Mouse (Mus musculus): ENCODE results near the gene Fndc10. TPM values are rescaled to one million over a fixed set of nuclear protein-coding genes. Genes with fewer than 3 reads are reported as not detected.

The Fndc10 gene
- total and polyA plus RNA-seq, 2 experiments from 2014 or later = 24.3 to 46.4 TPM

DNA sequence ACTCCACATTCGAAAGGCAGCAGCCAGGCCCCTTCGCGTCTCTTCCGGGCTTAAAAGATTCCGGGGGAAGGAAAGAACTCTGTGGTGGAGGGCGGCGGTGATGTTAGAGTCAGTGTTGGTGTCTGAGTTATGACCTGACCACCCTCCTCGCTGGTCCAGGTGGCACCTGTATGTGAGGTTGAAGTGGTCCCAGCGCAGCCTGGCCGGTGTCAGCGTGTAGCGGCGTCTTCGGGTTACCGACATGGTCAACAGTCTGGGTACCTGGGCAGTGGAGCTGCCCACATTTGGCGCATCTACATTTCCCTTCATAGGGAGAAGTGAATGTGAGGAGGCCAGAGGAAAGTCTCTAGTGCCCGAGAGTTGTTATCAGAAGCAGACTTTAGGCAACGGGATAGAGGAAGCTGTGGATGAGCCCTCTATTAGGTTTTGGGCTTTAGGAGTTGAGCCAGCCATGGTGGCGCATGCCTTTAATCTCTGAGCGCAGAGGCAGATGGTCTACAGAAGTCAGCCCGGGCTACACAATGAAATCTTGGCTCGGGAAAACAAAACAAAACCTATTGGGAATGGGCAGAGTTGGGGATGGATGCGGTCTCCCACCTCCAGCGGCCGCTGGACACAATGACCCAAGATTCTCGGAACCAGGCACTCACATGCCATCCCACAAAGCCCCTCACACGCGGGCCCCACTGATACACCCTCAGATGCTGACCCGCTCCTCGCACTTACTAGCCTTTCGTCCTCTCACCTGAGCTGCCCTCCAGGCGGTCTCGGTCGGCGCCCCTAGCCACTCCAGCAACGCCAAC is 41.7 kb upstream of the Fndc10 start:
- Histone ChIP-seq H3K27ac (ENCODE audit: low read depth, low read length) (no peak overlapping the region), H3K9me3 (ENCODE audit: low read length) (no peaks in the 10 kb centered on the region), H3K4me1 (ENCODE audit: insufficient read depth, low read length) (peaks cover 3% of the 10 kb centered on the region; the same call in 1 of the 2 replicates), H3K36me3 (ENCODE audit: insufficient read depth, low read length) (peaks cover 69% of the 10 kb centered on the region), H3K4me2 (ENCODE audit: low read depth, low read length, poor library complexity, severe bottlenecking) (peak overlapping the region; percentile 61), H3K27me3 (ENCODE audit: insufficient read depth, low read length) (peaks cover 44% of the 10 kb centered on the region), H3K9ac (replicated peaks; ENCODE audit: low read length, poor library complexity, severe bottlenecking) (peak overlapping the region; percentile 54; the same call in 1 of the 2 replicates), H3K4me3 (ENCODE audit: low read depth, low read length) (peak overlapping the region; percentile 32)
- WGBS = 27% methylated on average over 35 of the region's 36 CpGs
- TF ChIP-seq CTCF (IDR thresholded peaks at IDR 0.05) = no peak
- ATAC-seq (ENCODE audit: low FRiP score) = no peak
- DNase-seq (ENCODE audit: low spot score) = no peak

DNA sequence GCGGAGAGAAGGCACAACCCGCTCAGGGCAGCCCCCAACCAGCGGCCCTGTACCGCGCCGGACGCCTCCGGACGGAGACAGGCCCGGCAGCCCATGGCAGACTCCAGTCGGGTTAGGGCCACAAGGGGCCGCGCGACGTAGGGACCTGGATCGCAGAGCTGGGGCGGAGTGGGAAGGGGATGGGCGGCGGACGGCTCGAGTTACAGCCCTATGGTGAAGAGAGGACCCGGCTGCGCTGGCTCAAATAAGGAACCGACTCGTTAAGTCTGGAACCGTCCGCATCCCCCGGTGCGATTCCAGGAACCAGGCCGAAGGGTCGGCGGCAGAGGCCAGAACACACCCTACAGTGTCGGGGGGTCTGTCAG is 41.1 kb upstream of the Fndc10 start, which contains the start of gene Mmp23:
Gene Mmp23, minus strand, starts transcription at position 299 of the 365 bp plus-strand sequence.
- Histone ChIP-seq H3K4me2 (ENCODE audit: low read depth, low read length, poor library complexity, severe bottlenecking) (peak within 1 kb of the TSS; percentile 61), H3K4me1 (ENCODE audit: insufficient read depth, low read length) (peaks cover 3% of the 10 kb centered on the region; the same call in 1 of the 2 replicates), H3K9me3 (ENCODE audit: low read length) (no peaks in the 10 kb centered on the region), H3K36me3 (ENCODE audit: insufficient read depth, low read length) (peaks cover 69% of the 10 kb centered on the region), H3K9ac (replicated peaks; ENCODE audit: low read length, poor library complexity, severe bottlenecking) (peak within 1 kb of the TSS; percentile 54; the same call in 1 of the 2 replicates), H3K27ac (ENCODE audit: low read depth, low read length) (no peak within 1 kb of the TSS), H3K27me3 (ENCODE audit: insufficient read depth, low read length) (peaks cover 44% of the 10 kb centered on the region), H3K4me3 (ENCODE audit: low read depth, low read length) (peak within 1 kb of the TSS; percentile 32)
- DNase-seq (ENCODE audit: low spot score) (peak; percentile 12), ATAC-seq (ENCODE audit: low FRiP score) (no peak)
- peak; percentile 3; the same call in 1 of the 2 replicates for TF ChIP-seq CTCF (IDR thresholded peaks at IDR 0.05)
- WGBS = 1% methylated on average over 33 of the region's 33 CpGs

DNA sequence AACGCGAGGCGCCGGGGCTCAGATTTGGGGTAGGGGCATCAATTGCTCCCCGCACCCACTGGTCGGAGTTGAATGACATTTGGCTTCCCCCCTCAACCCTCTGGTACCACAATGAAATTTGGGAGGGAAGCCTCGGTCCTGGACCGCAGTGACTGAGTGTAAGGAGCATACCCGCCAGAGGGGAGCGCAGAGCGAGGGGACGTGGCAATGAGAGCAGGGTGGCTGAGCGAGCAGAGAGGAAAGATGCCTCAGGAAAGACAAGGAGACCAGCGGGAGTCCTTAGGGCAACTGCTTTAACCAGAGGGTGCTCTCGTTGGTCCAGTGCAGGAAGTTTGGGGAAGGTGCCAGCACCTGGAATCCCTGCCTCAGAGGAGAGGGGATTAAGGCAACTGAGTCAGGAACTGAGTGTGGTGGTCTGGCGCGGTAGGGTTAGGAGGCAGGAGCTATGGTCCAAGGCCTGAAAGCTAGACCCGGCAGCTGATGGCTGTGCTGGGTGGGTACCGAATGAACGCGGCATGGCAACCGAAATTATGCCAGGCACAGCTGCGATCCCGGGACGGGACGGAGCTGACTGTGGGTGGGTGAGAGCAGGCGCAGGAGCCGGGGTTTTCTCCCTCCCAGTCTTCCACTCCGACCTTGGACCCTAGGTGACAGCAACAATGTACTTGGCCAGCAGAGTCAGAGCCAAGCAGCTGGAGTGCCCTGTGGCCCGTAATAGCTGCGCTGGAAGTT is 40.5 kb upstream of the Fndc10 start:
- peaks cover 67% of the 10 kb centered on the region for H3K36me3 ChIP-seq (ENCODE audit: insufficient read depth, low read length)
- peak overlapping the region; percentile 61 for H3K4me2 ChIP-seq (ENCODE audit: low read depth, low read length, poor library complexity, severe bottlenecking)
- H3K9ac ChIP-seq (replicated peaks; ENCODE audit: low read length, poor library complexity, severe bottlenecking) = peak overlapping the region; percentile 54; the same call in 1 of the 2 replicates
- TF ChIP-seq CTCF (IDR thresholded peaks at IDR 0.05) = peak; percentile 38; the same call in 1 of the 2 replicates
- peaks cover 3% of the 10 kb centered on the region; the same call in 1 of the 2 replicates for H3K4me1 ChIP-seq (ENCODE audit: insufficient read depth, low read length)
- 5% methylated on average over 31 of the region's 31 CpGs for WGBS
- DNase-seq (ENCODE audit: low spot score) (peak; percentile 23), ATAC-seq (ENCODE audit: low FRiP score) (no peak)
- peaks cover 44% of the 10 kb centered on the region for H3K27me3 ChIP-seq (ENCODE audit: insufficient read depth, low read length)
- peak overlapping the region; percentile 32; the same call in 1 of the 2 replicates for H3K4me3 ChIP-seq (ENCODE audit: low read depth, low read length)
- no peak overlapping the region for H3K27ac ChIP-seq (ENCODE audit: low read depth, low read length)
- no peaks in the 10 kb centered on the region for H3K9me3 ChIP-seq (ENCODE audit: low read length)

DNA sequence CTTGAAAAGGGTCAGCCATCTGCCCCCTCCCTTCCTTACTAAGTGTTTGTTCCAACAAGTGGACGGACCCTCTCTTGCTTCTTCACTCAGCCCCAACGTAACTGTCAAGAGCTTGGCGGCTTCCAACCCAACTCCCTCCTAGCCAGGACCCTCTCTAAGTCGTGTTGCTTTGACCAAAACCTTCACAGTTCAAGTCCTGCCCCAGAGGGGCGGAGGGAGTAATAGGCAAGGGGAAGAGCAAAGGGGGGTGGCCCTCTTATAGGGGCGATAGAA is 40.0 kb upstream of the Fndc10 start:
- Histone ChIP-seq H3K36me3 (ENCODE audit: insufficient read depth, low read length) (peaks cover 67% of the 10 kb centered on the region), H3K4me1 (ENCODE audit: insufficient read depth, low read length) (peaks cover 3% of the 10 kb centered on the region; the same call in 1 of the 2 replicates), H3K9me3 (ENCODE audit: low read length) (no peaks in the 10 kb centered on the region), H3K4me2 (ENCODE audit: low read depth, low read length, poor library complexity, severe bottlenecking) (peak overlapping the region; percentile 61), H3K9ac (replicated peaks; ENCODE audit: low read length, poor library complexity, severe bottlenecking) (0 out of 2 replicates have a peak overlapping the region, but pooled peaks have one; percentile 29), H3K27ac (ENCODE audit: low read depth, low read length) (no peak overlapping the region), H3K4me3 (ENCODE audit: low read depth, low read length) (no peak overlapping the region), H3K27me3 (ENCODE audit: insufficient read depth, low read length) (peaks cover 44% of the 10 kb centered on the region)
- DNase-seq (ENCODE audit: low spot score) = no peak
- TF ChIP-seq CTCF (IDR thresholded peaks at IDR 0.05) = no peak
- 18% methylated on average over 6 of the region's 6 CpGs for WGBS
- no peak for ATAC-seq (ENCODE audit: low FRiP score)

DNA sequence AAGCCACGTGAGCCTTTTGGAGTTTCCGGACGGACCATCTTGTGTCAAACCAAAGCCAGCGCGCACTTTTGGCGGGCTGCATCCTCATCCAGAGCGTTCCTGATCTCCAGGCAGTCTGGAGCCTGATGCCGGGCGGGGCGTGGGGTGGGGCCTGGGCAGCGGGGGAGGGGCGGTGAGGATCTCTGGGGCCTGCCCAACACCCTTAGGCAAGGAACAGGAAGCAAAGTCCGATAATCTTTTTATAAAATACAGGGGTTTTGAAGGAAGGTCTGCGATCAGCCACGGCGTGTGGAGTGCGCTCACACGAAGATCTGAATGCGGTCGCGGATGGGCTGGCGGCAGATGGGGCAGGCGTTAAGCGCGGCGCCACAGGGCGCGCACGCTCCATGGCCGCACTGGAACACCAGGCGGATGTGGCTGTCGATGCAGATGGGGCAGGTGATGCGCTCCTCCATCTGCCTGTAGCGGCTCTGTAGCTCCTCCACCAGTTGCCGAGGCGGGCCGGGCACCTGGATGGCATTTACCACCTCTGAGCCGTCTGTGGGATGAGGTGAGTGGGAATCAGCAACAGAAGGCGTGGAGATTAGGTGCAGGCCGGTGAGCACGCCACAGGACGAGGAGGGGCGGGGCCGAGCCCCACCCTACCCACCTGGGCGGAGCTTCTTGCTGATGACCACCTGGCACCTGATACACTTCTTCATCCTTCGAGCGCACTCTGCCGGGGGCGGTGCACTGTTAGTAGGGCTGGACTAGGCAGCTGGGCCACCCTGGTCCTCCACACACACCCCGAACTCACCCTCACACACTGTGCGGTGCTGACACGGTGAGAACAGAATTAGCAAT is 39.5 kb upstream of the Fndc10 start:
- ATAC-seq (ENCODE audit: low FRiP score) (no peak), DNase-seq (ENCODE audit: low spot score) (peak; percentile 28)
- H3K4me1 ChIP-seq (ENCODE audit: insufficient read depth, low read length) = peaks cover 3% of the 10 kb centered on the region; the same call in 1 of the 2 replicates
- no peak for TF ChIP-seq CTCF (IDR thresholded peaks at IDR 0.05)
- WGBS = 12% methylated on average over 49 of the region's 52 CpGs
- peak overlapping the region; percentile 13; the same call in 1 of the 2 replicates for H3K4me3 ChIP-seq (ENCODE audit: low read depth, low read length)
- H3K36me3 ChIP-seq (ENCODE audit: insufficient read depth, low read length) = peaks cover 67% of the 10 kb centered on the region
- H3K27ac ChIP-seq (ENCODE audit: low read depth, low read length) = no peak overlapping the region
- H3K4me2 ChIP-seq (ENCODE audit: low read depth, low read length, poor library complexity, severe bottlenecking) = peak overlapping the region; percentile 30
- H3K27me3 ChIP-seq (ENCODE audit: insufficient read depth, low read length) = peaks cover 44% of the 10 kb centered on the region
- peak overlapping the region; percentile 29; the same call in 1 of the 2 replicates for H3K9ac ChIP-seq (replicated peaks; ENCODE audit: low read length, poor library complexity, severe bottlenecking)
- H3K9me3 ChIP-seq (ENCODE audit: low read length) = no peaks in the 10 kb centered on the region

Data from midbrain, postnatal 0 days (tissue).